Mouse (Mus musculus) kidney, embryonic 16.5 days (tissue): Measurements from ENCODE around the gene Rps2. TPM values are rescaled to one million over a fixed set of nuclear protein-coding genes. Genes with fewer than 3 reads are reported as not detected.

ENCODE experiments used
- ATAC-seq: fragments of 200-750 bp; cut with Nextera tagmentation; 2 replicates; pipeline ENCODE4 v1.8.0; 2017; ENCODE audit warnings: moderate TSS enrichment; ENCODE audit not compliant: low FRiP score, low TSS enrichment
- H3K27ac ChIP-seq: fragments of 300-500 bp; sonication (generic); 2 replicates; pipeline ENCODE4 v1.5.1; 2014; ENCODE audit warnings: low read length
- H3K27me3 ChIP-seq: fragments of 300-500 bp; sonication (generic); 2 replicates; pipeline ENCODE4 v1.6.1; 2014; ENCODE audit warnings: low read length, control low read depth, mixed read lengths; ENCODE audit not compliant: insufficient read depth
- H3K36me3 ChIP-seq: fragments of 300-500 bp; sonication (generic); 2 replicates; pipeline ENCODE4 v1.6.1; 2014; ENCODE audit warnings: low read length, control low read depth, mixed read lengths; ENCODE audit not compliant: insufficient read depth
- H3K4me1 ChIP-seq: fragments of 300-500 bp; sonication (generic); 2 replicates; pipeline ENCODE4 v1.6.1; 2014; ENCODE audit warnings: low read length, control low read depth, mixed read lengths; ENCODE audit not compliant: insufficient read depth
- H3K4me2 ChIP-seq: fragments of 300-500 bp; sonication (generic); replicated peaks from 2 replicates; pipeline ENCODE4 v1.6.1; 2014; ENCODE audit warnings: low read depth, low read length
- H3K4me3 ChIP-seq: fragments of 300-500 bp; sonication (generic); 2 replicates; pipeline ENCODE4 v1.5.1; 2014; ENCODE audit warnings: mild to moderate bottlenecking, low read length
- H3K9ac ChIP-seq: fragments of 300-500 bp; sonication (generic); replicated peaks from 2 replicates; pipeline ENCODE4 v1.6.1; 2014; ENCODE audit warnings: low read length
- H3K9me3 ChIP-seq: fragments of 300-500 bp; sonication (generic); 2 replicates; pipeline ENCODE4 v1.6.1; 2016; ENCODE audit warnings: low read length, control low read depth
- WGBS: fragments of 180-500 bp; shearing (Covaris S2); extraction: QIAGEN DNeasy Blood & Tissue Kit; methylation state at CpG from one replicate; pipeline ENCODE4 v1.1.7; 2014; 5-methylcytosine and 5-hydroxymethylcytosine counted together
- polyA plus RNA-seq: library from polyadenylated mRNA; unstranded; fragments of >200 nt; fragmentation: Nextera tagmentation; extraction: Ambion mirVana; gene quantifications from 2 replicates; pipeline ENCODE4 v1.2.1, GENCODE M21; 2015

Gene Rps2
- polyA plus RNA-seq, 1 experiment from 2014 or later, result 1,547 TPM

GRCm38 (mm10) chr17:24686514-24686913, 31.4 kb upstream of the Rps2 start:
- Histone ChIP-seq H3K27me3 (peaks cover 42% of the 10 kb centered on the region), H3K36me3 (peaks cover 4% of the 10 kb centered on the region; the same call in 1 of the 2 replicates), H3K27ac (no peak overlapping the region), H3K4me3 (no peak overlapping the region), H3K9me3 (no peaks in the 10 kb centered on the region), H3K4me1 (peaks cover 18% of the 10 kb centered on the region), H3K4me2 (peak overlapping the region; percentile 16), H3K9ac (no peak overlapping the region)
- no peak for ATAC-seq
- WGBS, result 29% methylated on average over 16 of the region's 16 CpGs

GRCm38 (mm10) chr17:24687146-24687595, 30.7 kb upstream of the Rps2 start:
- Histone ChIP-seq H3K4me3 (peak overlapping the region; percentile 48), H3K4me1 (peaks cover 18% of the 10 kb centered on the region), H3K9me3 (no peaks in the 10 kb centered on the region), H3K9ac (peak overlapping the region; percentile 60), H3K4me2 (peak overlapping the region; percentile 53), H3K36me3 (peaks cover under 1% of the 10 kb centered on the region; the same call in 1 of the 2 replicates), H3K27me3 (peaks cover 42% of the 10 kb centered on the region), H3K27ac (no peak overlapping the region)
- ATAC-seq, result peak; percentile 57
- 1% methylated on average over 24 of the region's 25 CpGs for WGBS

- 19% methylated on average over 23 of the region's 23 CpGs for WGBS
These were observed 30.3 kb upstream of the Rps2 start for GRCm38 (mm10) chr17:24687599-24687998.

GRCm38 (mm10) chr17:24689251-24690081, 28.4 kb upstream of the Rps2 start, which contains the start of gene Syngr3:
Syngr3 (minus strand) TSS chr17:24689955.
- Histone ChIP-seq H3K4me1 (peaks cover 20% of the 10 kb centered on the region), H3K4me2 (peak within 1 kb of the TSS; percentile 88), H3K9ac (peak within 1 kb of the TSS; percentile 63), H3K27me3 (peaks cover 42% of the 10 kb centered on the region), H3K9me3 (no peaks in the 10 kb centered on the region), H3K36me3 (peaks cover 13% of the 10 kb centered on the region), H3K27ac (no peak within 1 kb of the TSS), H3K4me3 (peak within 1 kb of the TSS; percentile 56)
- no peak for ATAC-seq
- under 1% methylated on average over 48 of the region's 55 CpGs for WGBS

More at GRCm38 (mm10) chr17:24687599-24687998, 30.3 kb upstream of the Rps2 start:
- no peaks in the 10 kb centered on the region for H3K9me3 ChIP-seq
- peaks cover 3% of the 10 kb centered on the region; the same call in 1 of the 2 replicates for H3K36me3 ChIP-seq
- peak overlapping the region; percentile 48 for H3K4me3 ChIP-seq
- H3K4me1 ChIP-seq, result peaks cover 18% of the 10 kb centered on the region
- H3K27ac ChIP-seq, result no peak overlapping the region
- peak overlapping the region; percentile 53 for H3K4me2 ChIP-seq
- peak overlapping the region; percentile 60 for H3K9ac ChIP-seq
- H3K27me3 ChIP-seq, result peaks cover 42% of the 10 kb centered on the region
- no peak for ATAC-seq

- Histone ChIP-seq H3K9me3 (no peaks in the 10 kb centered on the region), H3K27me3 (peaks cover 38% of the 10 kb centered on the region), H3K36me3 (peaks cover 13% of the 10 kb centered on the region), H3K4me2 (no peak overlapping the region), H3K27ac (no peak overlapping the region), H3K4me3 (no peak overlapping the region), H3K4me1 (peaks cover 34% of the 10 kb centered on the region), H3K9ac (no peak overlapping the region)
- WGBS, result 88% methylated on average over 5 of the region's 5 CpGs
- ATAC-seq, result no peak
These were observed 25.5 kb upstream of the Rps2 start for GRCm38 (mm10) chr17:24692385-24692784.

- ATAC-seq, result peak; percentile 37
- no peaks in the 10 kb centered on the region for H3K9me3 ChIP-seq
- peaks cover 7% of the 10 kb centered on the region for H3K27me3 ChIP-seq
- H3K4me1 ChIP-seq, result peaks cover 23% of the 10 kb centered on the region
- H3K27ac ChIP-seq, result peak overlapping the region; percentile 81
- WGBS, result 4% methylated on average over 37 of the region's 51 CpGs
- peak overlapping the region; percentile 84 for H3K9ac ChIP-seq
- peaks cover 15% of the 10 kb centered on the region for H3K36me3 ChIP-seq
- H3K4me3 ChIP-seq, result peak overlapping the region; percentile 81
- H3K4me2 ChIP-seq, result peak overlapping the region; percentile 87
These were observed 22.4 kb upstream of the Rps2 start for GRCm38 (mm10) chr17:24695326-24696010.

- peak within 1 kb of the TSS; percentile 81 for H3K27ac ChIP-seq
- peak within 1 kb of the TSS; percentile 81 for H3K4me3 ChIP-seq
- peaks cover 23% of the 10 kb centered on the region for H3K4me1 ChIP-seq
- ATAC-seq, result peak; percentile 90
- peaks cover under 1% of the 10 kb centered on the region; the same call in 1 of the 2 replicates for H3K27me3 ChIP-seq
- H3K4me2 ChIP-seq, result peak within 1 kb of the TSS; percentile 87
- peak within 1 kb of the TSS; percentile 84 for H3K9ac ChIP-seq
- under 1% methylated on average over 59 of the region's 76 CpGs for WGBS
- H3K9me3 ChIP-seq, result no peaks in the 10 kb centered on the region
- peaks cover 22% of the 10 kb centered on the region for H3K36me3 ChIP-seq
These were observed 21.8 kb upstream of the Rps2 start, which contains the start of the genes Gfer and Noxo1 for GRCm38 (mm10) chr17:24696011-24696697. Gfer (minus strand) TSS chr17:24696156. Noxo1 (plus strand) TSS chr17:24696234.

- Histone ChIP-seq H3K9me3 (no peaks in the 10 kb centered on the region), H3K9ac (no peak overlapping the region), H3K4me1 (peaks cover 23% of the 10 kb centered on the region), H3K4me3 (no peak overlapping the region), H3K36me3 (peaks cover 31% of the 10 kb centered on the region), H3K27ac (no peak overlapping the region), H3K4me2 (no peak overlapping the region), H3K27me3 (no peaks in the 10 kb centered on the region)
- no peak for ATAC-seq
- WGBS, result 30% methylated on average over 5 of the region's 5 CpGs
These were observed 19.9 kb upstream of the Rps2 start for GRCm38 (mm10) chr17:24697985-24698384.

- no peaks in the 10 kb centered on the region for H3K9me3 ChIP-seq
- no peaks in the 10 kb centered on the region for H3K27me3 ChIP-seq
- peaks cover 29% of the 10 kb centered on the region for H3K36me3 ChIP-seq
- 67% methylated on average over 9 of the region's 9 CpGs for WGBS
- no peak overlapping the region for H3K27ac ChIP-seq
- ATAC-seq, result no peak
- H3K4me3 ChIP-seq, result no peak overlapping the region
- peaks cover 23% of the 10 kb centered on the region for H3K4me1 ChIP-seq
- H3K9ac ChIP-seq, result no peak overlapping the region
- H3K4me2 ChIP-seq, result no peak overlapping the region
These were observed 19.2 kb upstream of the Rps2 start for GRCm38 (mm10) chr17:24698715-24699114.
